21 mouse cellular contexts compared by ENCODE assay signal in the genomic region with DNA sequence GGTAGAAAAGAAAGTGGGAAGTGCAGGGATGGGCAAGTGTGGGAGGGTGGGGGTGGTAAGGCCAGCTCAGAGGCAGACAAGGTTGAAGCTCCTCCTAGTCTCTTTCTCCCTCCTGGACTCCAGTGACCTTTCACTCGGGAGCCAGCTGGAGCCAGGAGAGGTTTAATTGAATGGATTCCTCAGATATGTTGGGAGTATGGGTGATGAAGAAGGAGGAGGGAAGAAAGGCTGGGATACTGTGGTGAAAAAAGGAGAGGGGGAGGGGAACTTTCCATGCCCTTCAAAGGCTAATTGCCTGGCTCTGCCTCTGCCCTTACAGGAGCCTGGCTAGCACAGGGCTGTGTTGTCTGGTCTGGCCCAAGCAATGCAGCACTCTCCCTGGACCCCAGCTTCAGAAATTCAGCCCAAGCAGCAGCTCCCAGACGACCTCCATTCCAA. TPM values are rescaled to one million over a fixed set of nuclear protein-coding genes. Genes with fewer than 3 reads are reported as not detected.
A peak's percentile ranks its signal among the peaks of the same experiment; 100 is the strongest.
DNase-seq lines count a peak whose midpoint lies in the region; ATAC-seq and TF ChIP-seq lines count a peak whose summit lies in the region.
"Had no signal": no experiment of that assay in that cellular context is flagged by ENCODE, and none has a peak within 500 bp of the region (broad histone marks: within the 10 kb centered on the region; RNA-seq: fewer than 3 reads in every experiment).

No protein-coding gene starts in this region.

- H3K9ac ChIP-seq in kidney, embryonic 14.5 days (ENCODE audit: low read depth, low read length), result no peak overlapping the region
- no peak overlapping the region for H3K9ac ChIP-seq in stomach, embryonic 14.5 days (replicated peaks; ENCODE audit: low read depth, low read length)
- no peak overlapping the region for H3K9ac ChIP-seq in stomach, postnatal 0 days (ENCODE audit: low read length)
- no peak overlapping the region for H3K9ac ChIP-seq in hindbrain, embryonic 14.5 days
- H3K9ac ChIP-seq: intestine, embryonic 15.5 days; liver, embryonic 13.5 days had no signal

- no peak for TF ChIP-seq EP300 in stomach, postnatal 0 days (optimal IDR thresholded peaks at IDR 0.05)

- no peak for TF ChIP-seq CTCF in stomach, postnatal 0 days (IDR thresholded peaks at IDR 0.05; ENCODE audit: low read depth)

- no peak for DNase-seq in kidney, postnatal 36 days
- DNase-seq in stomach, postnatal 0 days (ENCODE audit: low spot score), result no peak
- DNase-seq in hindbrain, embryonic 14.5 days (ENCODE audit: low spot score), result no peak
- DNase-seq in layer of hippocampus, adult 8-10 months (ENCODE audit: low spot score in 2 of 2), result no peak
- no peak for DNase-seq in adrenal gland, postnatal 25 days
- DNase-seq: adrenal gland, postnatal 14 days; cerebellum, postnatal 36 days; heart, adult 2 months; heart, postnatal 10 days; liver, embryonic 13.5 days; right cerebral cortex, postnatal 14 days; thymus, adult 2 months had no signal

- no peaks in the 10 kb centered on the region for H3K36me3 ChIP-seq in kidney, embryonic 14.5 days (ENCODE audit: control insufficient read depth, insufficient read depth, low read length)
- no peaks in the 10 kb centered on the region for H3K36me3 ChIP-seq in stomach, embryonic 14.5 days (ENCODE audit: control insufficient read depth, insufficient read depth, low read length)
- no peaks in the 10 kb centered on the region for H3K36me3 ChIP-seq in stomach, postnatal 0 days (ENCODE audit: control insufficient read depth, insufficient read depth, low read length)
- H3K36me3 ChIP-seq in hindbrain, embryonic 14.5 days (replicated peaks; ENCODE audit: control insufficient read depth, insufficient read depth), result no peaks in the 10 kb centered on the region
- H3K36me3 ChIP-seq: intestine, embryonic 15.5 days; liver, embryonic 13.5 days had no signal

- 3% methylated on average over 2 of the region's 2 CpGs for WGBS in kidney, embryonic 14.5 days
- WGBS in stomach, embryonic 14.5 days, result 11% methylated on average over 2 of the region's 2 CpGs
- WGBS in stomach, postnatal 0 days, result 10% methylated on average over 2 of the region's 2 CpGs
- 6% methylated on average over 2 of the region's 2 CpGs for WGBS in hindbrain, embryonic 14.5 days

- no peaks in the 10 kb centered on the region for H3K27me3 ChIP-seq in kidney, embryonic 14.5 days (ENCODE audit: control insufficient read depth, insufficient read depth, low read length)
- H3K27me3 ChIP-seq in stomach, embryonic 14.5 days (ENCODE audit: control insufficient read depth, insufficient read depth, low read length), result no peaks in the 10 kb centered on the region
- no peaks in the 10 kb centered on the region for H3K27me3 ChIP-seq in stomach, postnatal 0 days (ENCODE audit: control insufficient read depth, insufficient read depth, low read length)
- H3K27me3 ChIP-seq in hindbrain, embryonic 14.5 days (ENCODE audit: control insufficient read depth, insufficient read depth, low read length), result no peaks in the 10 kb centered on the region
- H3K27me3 ChIP-seq: intestine, embryonic 15.5 days; liver, embryonic 13.5 days; megakaryocyte, embryonic 14.5 days had no signal

- H3K4me2 ChIP-seq in kidney, embryonic 14.5 days (replicated peaks; ENCODE audit: low read depth, low read length), result no peak overlapping the region
- no peak overlapping the region for H3K4me2 ChIP-seq in stomach, embryonic 14.5 days (replicated peaks; ENCODE audit: low read depth, low read length)
- no peak overlapping the region for H3K4me2 ChIP-seq in stomach, postnatal 0 days (replicated peaks; ENCODE audit: low read depth)
- no peak overlapping the region for H3K4me2 ChIP-seq in hindbrain, embryonic 14.5 days (replicated peaks)
- H3K4me2 ChIP-seq: intestine, embryonic 15.5 days; liver, embryonic 13.5 days had no signal

- ATAC-seq in kidney, embryonic 14.5 days (ENCODE audit: low FRiP score, low TSS enrichment), result peak; percentile 75; the same call in 1 of the 2 replicates
- peak; percentile 42 for ATAC-seq in stomach, embryonic 14.5 days (ENCODE audit: insufficient number of reproducible peaks, insufficient read depth, low FRiP score, low read depth)
- ATAC-seq in stomach, postnatal 0 days (ENCODE audit: low FRiP score, low TSS enrichment), result no peak
- peak; percentile 51; the same call in 1 of the 2 replicates for ATAC-seq in hindbrain, embryonic 14.5 days (ENCODE audit: low FRiP score)
- ATAC-seq: intestine, embryonic 15.5 days; lung, postnatal 0 days had no signal

- no peak overlapping the region for H3K4me3 ChIP-seq in kidney, embryonic 14.5 days (ENCODE audit: low read length)
- no peak overlapping the region for H3K4me3 ChIP-seq in stomach, embryonic 14.5 days (ENCODE audit: low read depth, low read length)
- H3K4me3 ChIP-seq in stomach, postnatal 0 days (ENCODE audit: low read depth, low read length), result no peak overlapping the region
- H3K4me3 ChIP-seq in hindbrain, embryonic 14.5 days (replicated peaks; ENCODE audit: low read length), result no peak overlapping the region
- H3K4me3 ChIP-seq: erythroblast, embryonic 14.5 days; heart, adult 2 months; intestine, embryonic 15.5 days; left cerebral cortex, adult 2 months; liver, embryonic 13.5 days; megakaryocyte, embryonic 14.5 days had no signal

- H3K9me3 ChIP-seq in kidney, embryonic 14.5 days (ENCODE audit: control insufficient read depth, low read length), result no peaks in the 10 kb centered on the region
- no peaks in the 10 kb centered on the region for H3K9me3 ChIP-seq in stomach, embryonic 14.5 days (ENCODE audit: control insufficient read depth, low read depth, low read length)
- no peaks in the 10 kb centered on the region for H3K9me3 ChIP-seq in stomach, postnatal 0 days (ENCODE audit: control insufficient read depth, low read length)
- no peaks in the 10 kb centered on the region for H3K9me3 ChIP-seq in hindbrain, embryonic 14.5 days (ENCODE audit: control insufficient read depth, low read length)
- H3K9me3 ChIP-seq: intestine, embryonic 15.5 days; liver, embryonic 13.5 days had no signal

- H3K27ac ChIP-seq in kidney, embryonic 14.5 days (ENCODE audit: low read depth, low read length), result no peak overlapping the region
- no peak overlapping the region for H3K27ac ChIP-seq in stomach, embryonic 14.5 days (ENCODE audit: low read length)
- no peak overlapping the region for H3K27ac ChIP-seq in stomach, postnatal 0 days (replicated peaks)
- H3K27ac ChIP-seq in hindbrain, embryonic 14.5 days, result no peak overlapping the region
- H3K27ac ChIP-seq: heart, adult 2 months; intestine, embryonic 15.5 days; left cerebral cortex, adult 2 months; liver, embryonic 13.5 days had no signal

- H3K4me1 ChIP-seq in kidney, embryonic 14.5 days (ENCODE audit: control insufficient read depth, insufficient read depth, low read length), result no peaks in the 10 kb centered on the region
- no peaks in the 10 kb centered on the region for H3K4me1 ChIP-seq in stomach, embryonic 14.5 days (ENCODE audit: control insufficient read depth, insufficient read depth, low read length)
- no peaks in the 10 kb centered on the region for H3K4me1 ChIP-seq in stomach, postnatal 0 days (replicated peaks; ENCODE audit: control insufficient read depth, insufficient read depth)
- H3K4me1 ChIP-seq in hindbrain, embryonic 14.5 days (replicated peaks; ENCODE audit: control insufficient read depth, insufficient read depth, low read length), result no peaks in the 10 kb centered on the region
- H3K4me1 ChIP-seq: intestine, embryonic 15.5 days; liver, embryonic 13.5 days; megakaryocyte, embryonic 14.5 days had no signal

RNA-seq across cellular contexts. Expression of a gene that starts 14.4 kb away (rescaled TPM):
- not detected in 2 replicates for polyA plus RNA-seq in kidney, embryonic 14.5 days (2014; fragmentation: Nextera tagmentation; extraction: Ambion mirVana)
- not detected in 2 replicates for polyA plus RNA-seq in stomach, embryonic 14.5 days (2014; fragmentation: Nextera tagmentation; extraction: Ambion mirVana)
- not detected in 2 replicates for polyA plus RNA-seq in stomach, postnatal 0 days (2015; fragmentation: Nextera tagmentation; extraction: Ambion mirVana)
- polyA plus RNA-seq in hindbrain, embryonic 14.5 days (2014; fragmentation: Nextera tagmentation; extraction: Ambion mirVana), result not detected in 2 replicates
- total RNA-seq in layer of hippocampus, adult 8-10 months (2022), result 1 to 10 TPM; 1.0 to 1.5 (median 1.3) TPM
- not detected in 2 replicates for total RNA-seq in adrenal gland, postnatal 25 days (2021)
- total RNA-seq: adrenal gland, postnatal 14 days; gastrocnemius, adult 8-10 months; heart, adult 2 months; heart, postnatal 10 days; neutrophil, adult 5-6 weeks had no signal
- polyA plus RNA-seq: erythroblast, embryonic 14.5 days; heart, adult 2 months; intestine, embryonic 15.5 days; liver, embryonic 13.5 days; lung, postnatal 0 days; thymus, adult 2 months had no signal
